Mouse (Mus musculus) limb, embryonic 14.5 days (tissue): ENCODE measurements at regions not wholly inside any gene's neighbourhood (a gene's known extent, or its start where the extent isn't known, plus 50 kb on each side); places are given as distances from the start of the nearest gene placed in this dataset.
A peak's percentile ranks its signal among the peaks of the same experiment; 100 is the strongest.

Source experiments
- ATAC-seq: fragments of 200-750 bp; cut with Nextera tagmentation; 2 replicates; pipeline ENCODE4 v1.8.0; 2017; ENCODE audit warnings: low read depth, moderate number of reproducible peaks, moderate TSS enrichment; ENCODE audit not compliant: low FRiP score
- DNase-seq: peaks from one replicate; pipeline ENCODE4 v3.0.0-alpha.2; 2015; ENCODE audit warnings: low spot score
- H3K27ac ChIP-seq: fragments of 300-500 bp; sonication (generic); replicated peaks from 2 replicates; pipeline ENCODE4 v1.5.1; 2014; ENCODE audit warnings: low read depth, mild to moderate bottlenecking, low read length, moderate library complexity, mixed read lengths
- H3K27me3 ChIP-seq: fragments of 300-500 bp; sonication (generic); 2 replicates; pipeline ENCODE4 v1.6.1; 2014; ENCODE audit warnings: low read length, mixed read lengths; ENCODE audit not compliant: control insufficient read depth, insufficient read depth
- H3K36me3 ChIP-seq: fragments of 300-500 bp; sonication (generic); 2 replicates; pipeline ENCODE4 v1.6.1; 2014; ENCODE audit warnings: mild to moderate bottlenecking, low read length, moderate library complexity, mixed read lengths; ENCODE audit not compliant: control insufficient read depth, insufficient read depth
- H3K4me1 ChIP-seq: fragments of 300-500 bp; sonication (generic); 2 replicates; pipeline ENCODE4 v1.6.1; 2014; ENCODE audit warnings: antibody characterized with exemption, low read length, mixed read lengths; ENCODE audit not compliant: control insufficient read depth, insufficient read depth
- H3K4me2 ChIP-seq: fragments of 300-500 bp; sonication (generic); replicated peaks from 2 replicates; pipeline ENCODE4 v1.6.1; 2014; ENCODE audit warnings: low read depth, mild to moderate bottlenecking, low read length, moderate library complexity; ENCODE audit not compliant: severe bottlenecking
- H3K4me3 ChIP-seq: fragments of 300-500 bp; sonication (generic); replicated peaks from 2 replicates; pipeline ENCODE4 v1.5.1; 2014; ENCODE audit warnings: low read length
- H3K9ac ChIP-seq: fragments of 300-500 bp; sonication (generic); 2 replicates; pipeline ENCODE4 v1.6.1; 2014; ENCODE audit warnings: mild to moderate bottlenecking, low read depth, low read length, moderate library complexity; ENCODE audit not compliant: severe bottlenecking
- H3K9me3 ChIP-seq: fragments of 300-500 bp; sonication (generic); 2 replicates; pipeline ENCODE4 v1.6.1; 2016; ENCODE audit warnings: low read length; ENCODE audit not compliant: control insufficient read depth
- POLR2A ChIP-seq: fragments of 200-500 bp; IDR thresholded peaks from 2 replicates; pipeline ENCODE4 v1.8.0; 2012; ENCODE audit warnings: inconsistent platforms, mild to moderate bottlenecking, moderate library complexity, borderline replicate concordance; ENCODE audit not compliant: insufficient read depth, insufficient read length; ENCODE audit errors: extremely low read depth
- WGBS: fragments of 180-500 bp; shearing (Covaris S2); extraction: QIAGEN DNeasy Blood & Tissue Kit; methylation state at CpG from one replicate; pipeline ENCODE4 v1.1.7; 2014; 5-methylcytosine and 5-hydroxymethylcytosine counted together

DNA sequence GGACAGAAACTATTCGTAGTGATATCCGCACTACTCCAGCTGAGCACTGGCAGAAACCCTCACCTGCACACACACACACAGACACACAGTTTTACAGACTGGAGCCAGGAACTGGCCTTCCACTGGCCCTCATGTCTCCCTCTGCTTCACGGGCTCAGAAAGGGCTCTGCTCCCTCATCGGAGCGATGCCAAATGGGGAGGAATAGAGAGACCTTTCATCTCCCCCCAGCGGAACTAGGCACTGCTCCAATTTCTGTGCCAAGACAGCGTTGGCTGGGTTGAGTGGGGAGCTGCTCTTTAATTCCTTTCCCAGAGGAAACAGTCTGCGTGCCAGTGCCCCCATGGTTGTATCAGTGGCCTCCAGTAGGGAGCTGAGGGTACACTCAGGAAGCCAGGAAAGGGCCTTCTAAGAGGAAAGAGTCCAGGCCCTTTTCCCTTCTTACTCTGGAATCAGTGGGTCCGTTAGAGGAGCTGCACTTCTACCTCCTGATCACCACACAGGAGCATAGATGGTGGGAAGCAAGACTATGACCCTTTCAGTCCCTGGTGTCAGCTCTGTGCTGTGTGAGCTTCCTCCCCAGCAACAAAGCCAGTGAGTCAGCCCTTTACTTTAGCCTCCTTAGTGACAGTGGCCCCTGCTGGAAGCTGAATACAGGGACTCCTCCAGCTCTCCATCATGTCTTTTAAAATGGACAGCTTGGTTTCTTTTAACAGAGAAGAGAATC lies 452.7 kb downstream of the Rps24 start:
- Histone ChIP-seq H3K27ac (peak overlapping the region; percentile 50), H3K9ac (no peak overlapping the region), H3K4me1 (peaks cover 16% of the 10 kb centered on the region; the same call in 1 of the 2 replicates), H3K4me2 (no peak overlapping the region), H3K4me3 (no peak overlapping the region), H3K9me3 (no peaks in the 10 kb centered on the region), H3K36me3 (no peaks in the 10 kb centered on the region), H3K27me3 (no peaks in the 10 kb centered on the region)
- TF ChIP-seq POLR2A: no peak
- no peak for ATAC-seq
- WGBS: 53% methylated on average over 9 of the region's 9 CpGs
- peak; percentile 71 for DNase-seq

- Histone ChIP-seq H3K36me3 (no peaks in the 10 kb centered on the region), H3K4me1 (peaks cover 3% of the 10 kb centered on the region; the same call in 1 of the 2 replicates), H3K4me3 (no peak overlapping the region), H3K9me3 (no peaks in the 10 kb centered on the region), H3K27ac (no peak overlapping the region), H3K4me2 (no peak overlapping the region), H3K9ac (no peak overlapping the region), H3K27me3 (no peaks in the 10 kb centered on the region)
- TF ChIP-seq POLR2A: no peak
- no peak for ATAC-seq
- no peak for DNase-seq
- 44% methylated on average over 2 of the region's 2 CpGs for WGBS
Observed at GRCm38 (mm10) chr14:24945716-24946115, 458.8 kb downstream of the Rps24 start.

DNA sequence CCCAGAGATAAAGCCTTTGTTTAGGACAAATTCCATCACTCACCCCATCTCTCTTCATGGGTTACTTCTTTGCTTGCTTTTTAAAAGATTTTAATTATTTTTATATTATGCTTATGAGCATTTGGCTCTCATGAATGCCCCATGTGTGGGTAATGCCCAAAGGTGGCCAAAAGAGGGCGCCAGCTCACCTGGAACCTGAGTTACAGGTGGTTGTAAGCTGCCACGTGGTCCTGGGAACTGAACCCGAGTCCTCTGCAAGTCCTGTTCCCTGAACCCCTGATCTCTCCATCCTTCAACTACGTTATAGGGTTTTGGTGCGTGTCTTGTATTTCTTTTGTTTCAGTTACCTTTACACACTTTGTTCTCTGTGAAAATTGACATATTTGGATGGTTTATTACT lies 460.2 kb downstream of the Rps24 start:
- no peak overlapping the region for H3K9ac ChIP-seq
- 86% methylated on average over 5 of the region's 5 CpGs for WGBS
- no peaks in the 10 kb centered on the region for H3K9me3 ChIP-seq
- H3K4me3 ChIP-seq: no peak overlapping the region
- H3K4me2 ChIP-seq: no peak overlapping the region
- DNase-seq: no peak
- H3K27me3 ChIP-seq: no peaks in the 10 kb centered on the region
- peaks cover 3% of the 10 kb centered on the region; the same call in 1 of the 2 replicates for H3K4me1 ChIP-seq
- no peak for ATAC-seq
- TF ChIP-seq POLR2A: no peak
- no peaks in the 10 kb centered on the region for H3K36me3 ChIP-seq
- H3K27ac ChIP-seq: no peak overlapping the region

GRCm38 (mm10) chr14:24955891-24956410 lies 469.0 kb downstream of the Rps24 start:
- Histone ChIP-seq H3K4me3 (no peak overlapping the region), H3K9ac (no peak overlapping the region), H3K36me3 (no peaks in the 10 kb centered on the region), H3K4me2 (no peak overlapping the region), H3K4me1 (peaks cover 8% of the 10 kb centered on the region; the same call in 1 of the 2 replicates), H3K27me3 (no peaks in the 10 kb centered on the region), H3K9me3 (no peaks in the 10 kb centered on the region), H3K27ac (no peak overlapping the region)
- no peak for ATAC-seq
- DNase-seq: no peak
- TF ChIP-seq POLR2A: no peak
- 88% methylated on average over 11 of the region's 11 CpGs for WGBS

GRCm38 (mm10) chr14:24956528-24957210 lies 469.7 kb downstream of the Rps24 start:
- H3K9me3 ChIP-seq: no peaks in the 10 kb centered on the region
- H3K4me2 ChIP-seq: no peak overlapping the region
- peaks cover 13% of the 10 kb centered on the region; the same call in 1 of the 2 replicates for H3K4me1 ChIP-seq
- H3K9ac ChIP-seq: no peak overlapping the region
- no peak for ATAC-seq
- 0 out of 2 replicates have a peak overlapping the region, but pooled peaks have one; percentile 9 for H3K27ac ChIP-seq
- 49% methylated on average over 2 of the region's 2 CpGs for WGBS
- no peak for TF ChIP-seq POLR2A
- no peak overlapping the region for H3K4me3 ChIP-seq
- DNase-seq: no peak
- no peaks in the 10 kb centered on the region for H3K36me3 ChIP-seq
- H3K27me3 ChIP-seq: no peaks in the 10 kb centered on the region
